8 mouse cellular contexts compared by ENCODE assay signal in the genomic region with DNA sequence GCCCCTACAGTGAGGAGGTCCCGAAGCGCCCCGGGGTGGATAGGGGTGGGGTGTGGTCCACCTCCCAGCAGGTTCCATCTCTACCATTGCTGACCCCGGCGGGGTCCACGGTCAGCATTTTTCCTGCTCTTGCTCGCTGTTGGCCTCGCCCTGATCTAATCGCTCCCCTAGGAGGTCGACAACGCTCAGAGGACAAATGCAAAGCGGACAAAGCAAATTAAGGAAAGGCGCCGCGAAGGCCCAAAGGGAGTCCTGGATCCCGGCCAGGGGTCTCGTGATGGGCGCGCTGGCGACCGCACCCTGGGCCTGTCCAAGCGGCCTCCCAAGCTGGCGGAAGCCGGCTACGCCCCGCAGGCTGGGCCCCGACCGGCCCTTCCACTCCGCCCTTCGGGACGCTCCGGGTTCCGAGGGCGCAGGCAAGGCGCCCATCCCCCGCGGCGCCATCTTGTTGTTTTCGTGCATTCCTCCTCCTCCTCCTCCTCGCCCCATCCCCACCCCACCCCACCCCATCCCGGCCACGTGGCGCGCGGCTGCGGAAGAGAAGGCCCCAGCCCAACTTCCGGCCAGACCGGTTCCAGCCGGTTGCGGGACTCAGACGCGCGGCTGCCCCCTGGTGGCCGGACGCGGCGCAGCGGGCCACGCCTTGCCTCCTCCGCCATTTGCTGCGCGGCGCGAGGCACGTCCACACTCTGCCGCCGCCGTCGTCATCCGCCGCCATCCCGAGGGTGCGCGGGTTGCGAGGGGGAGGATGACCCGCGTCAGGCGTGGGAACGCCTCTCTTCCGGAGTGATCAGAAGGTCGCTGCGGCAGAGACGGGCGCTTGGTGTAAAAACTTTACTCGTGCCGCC.
DNase-seq lines count a peak whose midpoint lies in the region; ATAC-seq and TF ChIP-seq lines count a peak whose summit lies in the region.

No protein-coding gene starts in this region.

- no peaks in the 10 kb centered on the region for H3K36me3 ChIP-seq in intestine, postnatal 0 days (ENCODE audit: control insufficient read depth, insufficient read depth)
- no peaks in the 10 kb centered on the region for H3K36me3 ChIP-seq in midbrain, embryonic 10.5 days

- H3K4me1 ChIP-seq in intestine, postnatal 0 days (replicated peaks; ENCODE audit: control insufficient read depth, insufficient read depth, low read length): peaks cover 6% of the 10 kb centered on the region
- peaks cover 41% of the 10 kb centered on the region for H3K4me1 ChIP-seq in midbrain, embryonic 10.5 days

- peak; percentile 100 for DNase-seq in adrenal gland, postnatal 10 days
- DNase-seq in embryo, embryonic 9.5 days (ENCODE audit: extremely low spot score): peak; percentile 99
- DNase-seq in gastrocnemius, postnatal 4 days (ENCODE audit: low spot score in 2 of 2): peak; percentile 98 to 100
- DNase-seq in left cerebral cortex, postnatal 36 days (ENCODE audit: low spot score in 2 of 2): peak; percentile 99 to 100
- DNase-seq in midbrain, embryonic 10.5 days (ENCODE audit: low spot score): peak; percentile 98
- peak; percentile 95 to 96 for DNase-seq in right cerebral cortex, postnatal 36 days (ENCODE audit: low spot score in 2 of 2)
- DNase-seq in urinary bladder, postnatal 4 days (ENCODE audit: low spot score in 2 of 2): peak; percentile 99

- intact Hi-C loops in left cerebral cortex, postnatal 36 days (cut with DNase I): loop anchor here (1.0 kb wide), 2 partner anchors 60 to 81 kb away; no protein-coding TSS in a partner anchor

- peak overlapping the region; percentile 83 for H3K9ac ChIP-seq in intestine, postnatal 0 days (ENCODE audit: low read depth, low read length)

- peak overlapping the region; percentile 99 for H3K27ac ChIP-seq in intestine, postnatal 0 days (ENCODE audit: low read depth, low read length)
- H3K27ac ChIP-seq in midbrain, embryonic 10.5 days (replicated peaks): peak overlapping the region; percentile 100

- H3K9me3 ChIP-seq in intestine, postnatal 0 days (ENCODE audit: control insufficient read depth): no peaks in the 10 kb centered on the region
- no peaks in the 10 kb centered on the region for H3K9me3 ChIP-seq in midbrain, embryonic 10.5 days (replicated peaks)

- under 1% methylated on average over 74 of the region's 86 CpGs for whole genome bisulfite sequencing in intestine, postnatal 0 days
- WGBS in midbrain, embryonic 10.5 days: under 1% methylated on average over 86 of the region's 86 CpGs

- peak; percentile 99 for TF ChIP-seq CTCF in intestine, postnatal 0 days (IDR thresholded peaks at IDR 0.05; ENCODE audit: low read depth)

- peak overlapping the region; percentile 83 for H3K4me2 ChIP-seq in intestine, postnatal 0 days (replicated peaks; ENCODE audit: low read depth)

- no peaks in the 10 kb centered on the region for H3K27me3 ChIP-seq in intestine, postnatal 0 days (replicated peaks; ENCODE audit: control insufficient read depth, insufficient read depth, low read length)
- no peaks in the 10 kb centered on the region for H3K27me3 ChIP-seq in midbrain, embryonic 10.5 days (ENCODE audit: low read depth, poor library complexity, severe bottlenecking)

- peak overlapping the region; percentile 63 for H3K4me3 ChIP-seq in intestine, postnatal 0 days (ENCODE audit: low read depth, low read length)
- H3K4me3 ChIP-seq in midbrain, embryonic 10.5 days: peak overlapping the region; percentile 75

- peak; percentile 93 for ATAC-seq in intestine, postnatal 0 days

Comparison
In these comparisons a context has a peak if more than half of its experiments do, and no peak if none do; other contexts are left out.
1. Peak in every context shown above with its lines: DNase-seq, ATAC-seq, H3K4me3 ChIP-seq and H3K27ac ChIP-seq.